Mouse (Mus musculus) hindbrain, embryonic 10.5 days (tissue): Measurements from ENCODE around the gene Prex1. TPM values are rescaled to one million over a fixed set of nuclear protein-coding genes. Genes with fewer than 3 reads are reported as not detected.

Source experiments
- DNase-seq: peaks from one replicate; pipeline ENCODE4 v3.0.0-alpha.2; 2017; ENCODE audit warnings: low spot score
- H3K27ac ChIP-seq: fragments of 300-500 bp; sonication (generic); 2 replicates; pipeline ENCODE4 v1.5.1; 2016; ENCODE audit warnings: mild to moderate bottlenecking, moderate library complexity
- H3K27me3 ChIP-seq: fragments of 300-500 bp; sonication (generic); 2 replicates; pipeline ENCODE4 v1.6.1; 2016; ENCODE audit warnings: mild to moderate bottlenecking; ENCODE audit not compliant: poor library complexity, insufficient read depth, severe bottlenecking
- H3K36me3 ChIP-seq: fragments of 300-500 bp; sonication (generic); 2 replicates; pipeline ENCODE4 v1.6.1; 2016; ENCODE audit warnings: mild to moderate bottlenecking, moderate library complexity
- H3K4me1 ChIP-seq: fragments of 300-500 bp; sonication (generic); replicated peaks from 2 replicates; pipeline ENCODE4 v1.6.1; 2016; ENCODE audit warnings: mild to moderate bottlenecking
- H3K4me3 ChIP-seq: fragments of 300-500 bp; sonication (generic); 2 replicates; pipeline ENCODE4 v1.5.1; 2016; ENCODE audit warnings: mild to moderate bottlenecking, moderate library complexity
- H3K9me3 ChIP-seq: fragments of 300-500 bp; sonication (generic); 2 replicates; pipeline ENCODE4 v1.6.1; 2016; ENCODE audit warnings: mild to moderate bottlenecking, moderate library complexity
- WGBS: fragments of 180-500 bp; shearing (Covaris S2); methylation state at CpG from one replicate; pipeline ENCODE4 v1.1.7; 2016; 5-methylcytosine and 5-hydroxymethylcytosine counted together
- polyA plus RNA-seq: library from polyadenylated mRNA; unstranded; fragments of >200 nt; fragmentation: Nextera tagmentation; extraction: Ambion mirVana; gene quantifications from 2 replicates; pipeline ENCODE4 v1.2.1, GENCODE M21; 2016

The Prex1 gene
- polyA plus RNA-seq, 1 experiment from 2014 or later = 36.8 TPM

- Histone ChIP-seq H3K27ac (no peak overlapping the region), H3K36me3 (no peaks in the 10 kb centered on the region), H3K27me3 (peaks cover 5% of the 10 kb centered on the region; the same call in 1 of the 2 replicates), H3K9me3 (no peaks in the 10 kb centered on the region), H3K4me1 (peaks cover 37% of the 10 kb centered on the region), H3K4me3 (no peak overlapping the region)
- no peak for DNase-seq
- 94% methylated on average over 1 of the region's 1 CpGs for WGBS
These were observed 5.8 kb upstream of the Prex1 start for GRCm38 (mm10) chr2:166719301-166719929.

- Histone ChIP-seq H3K27me3 (peaks cover 5% of the 10 kb centered on the region; the same call in 1 of the 2 replicates), H3K27ac (peak overlapping the region; percentile 59; the same call in 1 of the 2 replicates), H3K4me1 (peaks cover 68% of the 10 kb centered on the region), H3K36me3 (no peaks in the 10 kb centered on the region), H3K4me3 (no peak overlapping the region), H3K9me3 (no peaks in the 10 kb centered on the region)
- 47% methylated on average over 7 of the region's 7 CpGs for whole genome bisulfite sequencing
- no peak for DNase-seq
These were observed 2.4 kb upstream of the Prex1 start for GRCm38 (mm10) chr2:166716067-166716466.

- Histone ChIP-seq H3K27me3 (peaks cover 5% of the 10 kb centered on the region; the same call in 1 of the 2 replicates), H3K4me3 (peak overlapping the region; percentile 91), H3K4me1 (peaks cover 84% of the 10 kb centered on the region), H3K27ac (peak overlapping the region; percentile 95), H3K36me3 (peaks cover 6% of the 10 kb centered on the region; the same call in 1 of the 2 replicates), H3K9me3 (no peaks in the 10 kb centered on the region)
- WGBS = 13% methylated on average over 11 of the region's 11 CpGs
- no peak for DNase-seq
These were observed 731 bp upstream of the Prex1 start for GRCm38 (mm10) chr2:166714427-166714699.

- peaks cover 13% of the 10 kb centered on the region; the same call in 1 of the 2 replicates for H3K36me3 ChIP-seq
- peaks cover 5% of the 10 kb centered on the region; the same call in 1 of the 2 replicates for H3K27me3 ChIP-seq
- DNase-seq = no peak
- no peaks in the 10 kb centered on the region for H3K9me3 ChIP-seq
- under 1% methylated on average over 64 of the region's 64 CpGs for WGBS
- peaks cover 97% of the 10 kb centered on the region for H3K4me1 ChIP-seq
- H3K4me3 ChIP-seq = peak overlapping the region; percentile 91
- peak overlapping the region; percentile 95 for H3K27ac ChIP-seq
These were observed 587 bp downstream of the Prex1 start for GRCm38 (mm10) chr2:166712801-166713689.

- Histone ChIP-seq H3K9me3 (no peaks in the 10 kb centered on the region), H3K27me3 (peaks cover 5% of the 10 kb centered on the region; the same call in 1 of the 2 replicates), H3K4me3 (peak overlapping the region; percentile 91), H3K36me3 (peaks cover 17% of the 10 kb centered on the region; the same call in 1 of the 2 replicates), H3K4me1 (peaks cover 97% of the 10 kb centered on the region), H3K27ac (peak overlapping the region; percentile 95)
- WGBS = 1% methylated on average over 4 of the region's 4 CpGs
- no peak for DNase-seq
These were observed 1.3 kb downstream of the Prex1 start for GRCm38 (mm10) chr2:166712310-166712709.

- Histone ChIP-seq H3K4me3 (peak overlapping the region; percentile 91), H3K36me3 (peaks cover 23% of the 10 kb centered on the region), H3K27me3 (peaks cover 5% of the 10 kb centered on the region; the same call in 1 of the 2 replicates), H3K9me3 (no peaks in the 10 kb centered on the region), H3K4me1 (peaks cover 96% of the 10 kb centered on the region), H3K27ac (peak overlapping the region; percentile 95)
- DNase-seq = peak; percentile 40
- 15% methylated on average over 7 of the region's 7 CpGs for WGBS
These were observed 1.9 kb downstream of the Prex1 start for GRCm38 (mm10) chr2:166711681-166712132.

- no peak overlapping the region for H3K4me3 ChIP-seq
- H3K27ac ChIP-seq = no peak overlapping the region
- H3K4me1 ChIP-seq = peaks cover 83% of the 10 kb centered on the region
- H3K36me3 ChIP-seq = peaks cover 39% of the 10 kb centered on the region
- no peaks in the 10 kb centered on the region for H3K27me3 ChIP-seq
- peaks cover 5% of the 10 kb centered on the region; the same call in 1 of the 2 replicates for H3K9me3 ChIP-seq
- DNase-seq = no peak
- 90% methylated on average over 2 of the region's 2 CpGs for WGBS
These were observed 3.7 kb downstream of the Prex1 start for GRCm38 (mm10) chr2:166709883-166710282.

- Histone ChIP-seq H3K27ac (no peak overlapping the region), H3K36me3 (peaks cover 54% of the 10 kb centered on the region), H3K9me3 (peaks cover 7% of the 10 kb centered on the region; the same call in 1 of the 2 replicates), H3K4me1 (peaks cover 82% of the 10 kb centered on the region), H3K4me3 (no peak overlapping the region), H3K27me3 (no peaks in the 10 kb centered on the region)
- DNase-seq = no peak
- 86% methylated on average over 8 of the region's 8 CpGs for WGBS
These were observed 5.3 kb downstream of the Prex1 start for GRCm38 (mm10) chr2:166708304-166708703.

GRCm38 (mm10) chr2:166706526-166706925 is 7.1 kb downstream of the Prex1 start:
- peaks cover 7% of the 10 kb centered on the region; the same call in 1 of the 2 replicates for H3K9me3 ChIP-seq
- peaks cover 69% of the 10 kb centered on the region for H3K36me3 ChIP-seq
- H3K4me1 ChIP-seq = peaks cover 79% of the 10 kb centered on the region
- no peak for DNase-seq
- H3K27ac ChIP-seq = no peak overlapping the region
- no peak overlapping the region for H3K4me3 ChIP-seq
- H3K27me3 ChIP-seq = no peaks in the 10 kb centered on the region
- WGBS = 76% methylated on average over 2 of the region's 2 CpGs

DNA sequence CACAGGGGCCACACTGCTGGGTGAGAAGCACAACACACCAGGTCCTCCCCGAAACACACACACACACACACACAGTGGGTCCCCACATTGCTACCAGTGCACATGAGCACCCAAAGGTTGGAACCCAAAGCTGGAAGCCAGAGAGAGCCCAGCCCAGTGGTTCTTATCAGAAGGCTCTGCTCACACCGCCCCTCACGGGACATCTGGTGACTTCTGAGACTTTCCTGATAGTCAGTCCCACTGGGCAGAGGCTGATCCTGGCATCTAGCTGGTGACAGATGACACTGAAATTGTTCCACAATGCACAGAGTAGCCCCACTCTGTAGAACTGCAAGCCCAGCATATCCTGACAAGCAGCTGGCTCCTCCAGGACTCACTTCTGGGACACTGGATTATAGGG is 10.1 kb downstream of the Prex1 start:
- H3K4me3 ChIP-seq = no peak overlapping the region
- 84% methylated on average over 3 of the region's 3 CpGs for WGBS
- H3K4me1 ChIP-seq = peaks cover 68% of the 10 kb centered on the region
- H3K27ac ChIP-seq = peak overlapping the region; percentile 19
- no peaks in the 10 kb centered on the region for H3K27me3 ChIP-seq
- H3K36me3 ChIP-seq = peaks cover 68% of the 10 kb centered on the region
- peaks cover 7% of the 10 kb centered on the region; the same call in 1 of the 2 replicates for H3K9me3 ChIP-seq
- no peak for DNase-seq

DNA sequence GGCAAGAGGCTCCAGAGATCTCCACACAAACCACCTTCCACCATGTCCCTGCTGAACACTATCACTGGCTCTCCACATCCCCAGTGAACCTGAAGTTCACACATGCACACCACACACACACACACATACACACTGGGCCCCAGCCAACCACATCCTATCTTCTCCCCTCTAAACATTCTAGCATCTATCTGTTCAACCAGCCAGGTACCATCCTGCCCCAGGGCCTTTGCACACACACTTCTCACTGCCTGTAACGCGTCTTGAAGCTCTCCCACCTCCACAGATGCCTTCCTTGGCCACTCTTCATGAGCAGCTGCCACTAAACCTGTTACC is 11.6 kb downstream of the Prex1 start:
- DNase-seq = no peak
- peaks cover 66% of the 10 kb centered on the region for H3K36me3 ChIP-seq
- no peak overlapping the region for H3K4me3 ChIP-seq
- peaks cover 7% of the 10 kb centered on the region; the same call in 1 of the 2 replicates for H3K9me3 ChIP-seq
- no peak overlapping the region for H3K27ac ChIP-seq
- no peaks in the 10 kb centered on the region for H3K27me3 ChIP-seq
- 95% methylated on average over 2 of the region's 2 CpGs for whole genome bisulfite sequencing
- H3K4me1 ChIP-seq = peaks cover 54% of the 10 kb centered on the region

- no peak overlapping the region for H3K27ac ChIP-seq
- H3K4me3 ChIP-seq = no peak overlapping the region
- DNase-seq = no peak
- no peaks in the 10 kb centered on the region for H3K27me3 ChIP-seq
- H3K4me1 ChIP-seq = peaks cover 53% of the 10 kb centered on the region
- H3K36me3 ChIP-seq = peaks cover 60% of the 10 kb centered on the region
- H3K9me3 ChIP-seq = peaks cover 7% of the 10 kb centered on the region; the same call in 1 of the 2 replicates
- WGBS = 66% methylated on average over 23 of the region's 23 CpGs
These were observed 12.2 kb downstream of the Prex1 start for GRCm38 (mm10) chr2:166701248-166702112.
